Mouse (Mus musculus) urinary bladder, postnatal 0 days (tissue): ENCODE data around the gene C2cd4a. TPM values are rescaled to one million over a fixed set of nuclear protein-coding genes. Genes with fewer than 3 reads are reported as not detected.

Experiments used
- polyA plus RNA-seq: library from polyadenylated mRNA; unstranded; fragments of >200 nt; fragmentation: Nextera tagmentation; extraction: Ambion mirVana; gene quantifications from 2 replicates; pipeline ENCODE4 v1.2.1, GENCODE M21; 2015

Gene C2cd4a
- 0.52 and 0.55 TPM in 2 replicates for polyA plus RNA-seq

GRCm38 (mm10) chr9:67832046-67832605 is at the start of gene C2cd4a:
C2cd4a (minus strand) TSS chr9:67832330.

DNA sequence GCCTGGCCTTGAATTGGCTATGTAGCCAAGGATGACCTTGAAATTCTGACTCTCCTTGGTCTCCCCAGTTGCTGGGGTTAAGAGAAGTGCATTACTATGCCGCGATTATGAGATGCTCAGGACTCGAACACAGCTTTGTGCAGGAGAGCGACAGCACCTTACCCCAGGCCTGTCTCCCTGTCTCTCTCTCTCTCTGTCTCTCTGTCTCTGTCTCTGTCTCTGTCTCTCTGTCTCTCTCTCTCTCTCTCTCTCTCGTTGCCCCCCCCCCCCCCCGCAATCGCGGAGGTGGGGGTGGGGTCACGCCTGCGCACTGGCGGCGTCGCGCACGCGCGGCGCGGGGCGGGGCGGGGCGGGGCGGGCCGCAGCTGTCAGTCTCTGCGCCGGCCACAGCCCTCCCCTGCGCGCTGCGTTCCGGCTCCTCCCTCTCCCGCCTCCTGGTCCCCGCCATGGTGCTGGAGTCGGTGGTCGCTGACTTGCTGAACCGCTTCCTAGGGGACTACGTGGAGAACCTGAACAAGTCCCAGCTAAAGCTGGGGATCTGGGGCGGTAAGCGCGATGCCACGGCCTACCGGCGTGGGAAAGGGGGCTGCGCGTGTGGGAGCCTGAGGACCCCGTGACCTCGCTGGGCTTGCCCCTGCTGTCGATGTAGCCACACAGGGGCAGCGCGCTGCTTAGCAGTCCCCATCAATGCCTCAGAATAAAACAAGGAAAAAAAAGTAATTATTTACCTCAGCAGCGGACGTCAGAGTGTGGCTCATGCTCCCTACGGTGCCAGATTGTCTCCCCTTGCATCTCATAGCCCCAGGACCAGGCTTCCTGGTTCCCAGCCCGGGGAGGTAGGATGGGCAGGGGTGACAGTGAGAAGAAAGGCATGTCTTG is 8.1 kb upstream of the C2cd4a start, which contains the start of gene Vps13c:
Gene Vps13c, plus strand, starts transcription at position 416 of the 879 bp plus-strand sequence.

Other genes starting within 250 kb of the C2cd4a start
- not detected in 2 replicates for gene C2cd4b, start 72.9 kb downstream of the C2cd4a start, polyA plus RNA-seq
- gene Vps13c, start 8.1 kb upstream of the C2cd4a start, polyA plus RNA-seq, result 3.1 and 3.3 TPM in 2 replicates